Mouse (Mus musculus) heart, embryonic 10.5 days (tissue): ENCODE results near the gene Dpt. TPM values are rescaled to one million over a fixed set of nuclear protein-coding genes. Genes with fewer than 3 reads are reported as not detected.

Experiments used
- DNase-seq: peaks from one replicate; pipeline ENCODE4 v3.0.0-alpha.2; 2017; ENCODE audit warnings: low spot score
- H3K27ac ChIP-seq: fragments of 300-500 bp; sonication (generic); 2 replicates; pipeline ENCODE4 v1.5.1; 2016; ENCODE audit warnings: mild to moderate bottlenecking
- H3K27me3 ChIP-seq: fragments of 300-500 bp; sonication (generic); 2 replicates; pipeline ENCODE4 v1.6.1; 2016; ENCODE audit warnings: mild to moderate bottlenecking; ENCODE audit not compliant: poor library complexity, insufficient read depth, severe bottlenecking
- H3K36me3 ChIP-seq: fragments of 300-500 bp; sonication (generic); 2 replicates; pipeline ENCODE4 v1.6.1; 2016; ENCODE audit warnings: mild to moderate bottlenecking, moderate library complexity
- H3K4me1 ChIP-seq: fragments of 300-500 bp; sonication (generic); 2 replicates; pipeline ENCODE4 v1.6.1; 2016; ENCODE audit warnings: mild to moderate bottlenecking
- H3K4me3 ChIP-seq: fragments of 300-500 bp; sonication (generic); 2 replicates; pipeline ENCODE4 v1.5.1; 2016; ENCODE audit warnings: mild to moderate bottlenecking, moderate library complexity
- H3K9me3 ChIP-seq: fragments of 300-500 bp; sonication (generic); 2 replicates; pipeline ENCODE4 v1.6.1; 2016; ENCODE audit warnings: mild to moderate bottlenecking, moderate library complexity
- WGBS: fragments of 180-500 bp; shearing (Covaris S2); methylation state at CpG from one replicate; pipeline ENCODE4 v1.1.7; 2016; 5-methylcytosine and 5-hydroxymethylcytosine counted together
- polyA plus RNA-seq: library from polyadenylated mRNA; unstranded; fragments of >200 nt; fragmentation: Nextera tagmentation; extraction: Ambion mirVana; gene quantifications from 2 replicates; pipeline ENCODE4 v1.2.1, GENCODE M21; 2016

Gene Dpt
- polyA plus RNA-seq, 1 experiment from 2014 or later = not detected

DNA sequence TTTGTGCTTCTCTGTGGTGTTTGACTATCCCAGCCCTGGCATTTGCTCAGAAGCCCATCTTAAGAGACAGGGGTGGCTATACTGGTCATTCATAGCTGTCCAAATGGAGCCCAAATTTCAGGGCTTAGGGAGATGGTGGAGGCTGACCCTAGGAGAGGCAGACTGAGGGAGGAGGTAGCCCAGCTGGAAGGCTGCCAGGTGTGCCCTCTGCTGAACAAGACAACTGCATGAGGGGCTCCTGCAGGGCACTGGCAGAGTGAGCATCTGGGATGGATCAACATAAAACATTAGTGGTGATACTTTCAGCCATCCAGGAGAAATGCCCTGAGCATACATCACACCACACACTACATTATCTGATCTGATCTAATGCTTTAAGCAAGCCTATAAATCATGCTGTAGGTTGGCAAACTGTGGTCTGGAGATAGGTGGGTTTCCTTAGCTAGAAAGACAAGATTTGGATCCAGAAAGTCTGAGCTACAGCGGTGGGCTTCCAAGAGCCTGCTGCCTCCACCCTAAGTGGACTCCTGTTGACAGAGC lies 1.4 kb downstream of the Dpt start:
- Histone ChIP-seq H3K27ac (no peak overlapping the region), H3K9me3 (no peaks in the 10 kb centered on the region), H3K36me3 (no peaks in the 10 kb centered on the region), H3K27me3 (no peaks in the 10 kb centered on the region), H3K4me1 (peaks cover 4% of the 10 kb centered on the region; the same call in 1 of the 2 replicates), H3K4me3 (no peak overlapping the region)
- 83% methylated on average over 1 of the region's 1 CpGs for WGBS
- DNase-seq = no peak

DNA sequence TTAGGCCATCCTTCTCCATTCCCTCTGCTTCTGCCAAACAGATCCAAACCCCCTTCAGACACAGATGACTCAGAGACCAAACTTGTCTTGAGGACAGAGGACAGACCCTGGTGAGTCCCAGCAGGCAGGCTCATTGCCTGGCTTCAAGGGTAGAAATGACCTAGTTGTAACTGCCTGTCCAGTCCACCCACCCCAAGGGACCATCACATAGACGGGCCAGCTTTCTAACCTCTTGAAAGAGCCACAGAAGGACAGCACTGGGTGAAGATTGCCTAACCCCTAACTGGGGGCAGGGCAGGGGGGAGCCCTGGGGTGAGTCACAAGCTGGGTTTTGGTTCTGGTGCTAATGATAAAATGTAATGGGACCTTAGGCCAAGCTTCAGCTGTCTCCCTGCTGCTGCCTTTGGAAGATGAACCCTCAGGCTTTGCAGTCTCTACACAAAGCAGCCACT lies 2.1 kb downstream of the Dpt start:
- Histone ChIP-seq H3K4me1 (peaks cover 4% of the 10 kb centered on the region; the same call in 1 of the 2 replicates), H3K36me3 (no peaks in the 10 kb centered on the region), H3K4me3 (no peak overlapping the region), H3K27me3 (no peaks in the 10 kb centered on the region), H3K9me3 (no peaks in the 10 kb centered on the region), H3K27ac (peak overlapping the region; percentile 59; the same call in 1 of the 2 replicates)
- WGBS = 45% methylated on average over 1 of the region's 1 CpGs
- DNase-seq = no peak

DNA sequence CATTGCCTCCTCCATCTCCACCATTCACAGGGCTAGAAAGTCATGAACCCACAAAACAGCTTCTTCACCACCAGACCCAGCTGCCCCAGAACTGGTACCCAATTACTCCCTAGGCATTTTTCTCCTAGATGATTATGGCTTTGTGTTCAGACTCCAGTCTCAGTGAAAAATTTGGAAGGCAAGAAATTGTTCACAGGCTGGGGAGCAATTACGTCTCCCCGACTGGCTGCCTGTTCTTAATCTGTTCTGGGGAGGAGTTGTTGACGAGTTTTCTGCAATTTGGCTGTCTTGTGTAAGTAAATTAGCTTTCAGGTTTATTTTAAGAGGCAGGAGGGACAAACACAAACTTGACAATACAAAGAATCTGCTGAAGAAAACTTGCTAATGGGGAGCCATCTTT lies 2.7 kb downstream of the Dpt start:
- no peaks in the 10 kb centered on the region for H3K27me3 ChIP-seq
- H3K9me3 ChIP-seq = no peaks in the 10 kb centered on the region
- 66% methylated on average over 3 of the region's 3 CpGs for WGBS
- no peaks in the 10 kb centered on the region for H3K36me3 ChIP-seq
- peaks cover 4% of the 10 kb centered on the region; the same call in 1 of the 2 replicates for H3K4me1 ChIP-seq
- no peak overlapping the region for H3K4me3 ChIP-seq
- H3K27ac ChIP-seq = no peak overlapping the region
- DNase-seq = no peak

DNA sequence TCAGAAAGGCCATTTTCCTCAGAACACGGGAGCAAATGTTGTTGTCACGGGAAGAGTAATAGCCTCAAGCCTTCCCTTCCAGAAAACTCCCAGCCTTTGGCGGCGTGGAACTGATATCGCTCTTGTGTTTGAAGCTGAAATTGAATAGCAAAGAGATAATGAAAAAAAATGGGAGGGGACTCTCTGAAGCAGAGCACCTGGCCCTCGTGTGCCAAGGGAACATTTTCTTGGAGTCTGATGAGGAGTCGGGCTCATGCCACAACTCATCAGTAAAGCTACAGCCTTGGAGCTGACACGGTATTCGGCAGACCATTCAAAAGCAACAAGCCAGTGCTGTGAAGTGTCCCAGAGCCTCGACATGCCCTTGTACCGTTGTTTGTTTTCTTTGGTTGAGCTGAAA lies 7.8 kb downstream of the Dpt start:
- Histone ChIP-seq H3K27me3 (no peaks in the 10 kb centered on the region), H3K27ac (no peak overlapping the region), H3K36me3 (no peaks in the 10 kb centered on the region), H3K4me3 (no peak overlapping the region), H3K9me3 (no peaks in the 10 kb centered on the region), H3K4me1 (no peaks in the 10 kb centered on the region)
- 66% methylated on average over 11 of the region's 11 CpGs for whole genome bisulfite sequencing
- no peak for DNase-seq

DNA sequence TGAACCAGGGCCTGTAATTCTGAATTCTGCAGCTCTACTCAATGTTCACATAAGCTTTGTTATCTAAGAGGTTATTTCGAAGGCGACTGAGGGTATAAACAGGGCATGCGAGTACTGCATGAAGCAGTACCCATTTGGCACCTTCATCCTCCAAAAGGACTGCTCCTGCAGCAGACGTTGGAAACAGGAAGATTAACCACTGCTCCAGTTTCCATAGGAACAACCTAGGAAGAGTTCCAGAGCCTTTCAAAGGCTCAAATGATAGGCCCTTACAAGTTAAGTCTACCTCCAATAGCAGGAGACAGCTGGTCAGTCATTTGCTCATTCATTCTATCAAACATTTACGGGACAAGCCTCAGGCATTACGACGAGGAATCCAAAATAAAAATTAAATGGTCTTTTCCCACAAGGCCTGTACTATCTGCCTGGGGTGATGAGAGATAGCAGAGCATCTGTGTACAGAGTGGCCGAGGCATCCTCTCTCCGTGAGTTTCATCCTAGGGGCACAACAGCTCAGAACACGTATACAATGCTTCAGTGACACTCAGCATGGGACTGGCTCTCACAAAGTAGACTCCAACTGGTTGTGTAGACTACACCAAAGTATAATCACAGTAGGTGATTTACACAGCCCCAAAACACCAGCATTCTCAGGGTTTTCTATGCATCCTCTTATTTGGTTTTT lies 8.4 kb downstream of the Dpt start:
- H3K27me3 ChIP-seq = no peaks in the 10 kb centered on the region
- H3K27ac ChIP-seq = no peak overlapping the region
- no peaks in the 10 kb centered on the region for H3K36me3 ChIP-seq
- no peaks in the 10 kb centered on the region for H3K9me3 ChIP-seq
- DNase-seq = no peak
- H3K4me1 ChIP-seq = no peaks in the 10 kb centered on the region
- 73% methylated on average over 10 of the region's 10 CpGs for WGBS
- no peak overlapping the region for H3K4me3 ChIP-seq

DNA sequence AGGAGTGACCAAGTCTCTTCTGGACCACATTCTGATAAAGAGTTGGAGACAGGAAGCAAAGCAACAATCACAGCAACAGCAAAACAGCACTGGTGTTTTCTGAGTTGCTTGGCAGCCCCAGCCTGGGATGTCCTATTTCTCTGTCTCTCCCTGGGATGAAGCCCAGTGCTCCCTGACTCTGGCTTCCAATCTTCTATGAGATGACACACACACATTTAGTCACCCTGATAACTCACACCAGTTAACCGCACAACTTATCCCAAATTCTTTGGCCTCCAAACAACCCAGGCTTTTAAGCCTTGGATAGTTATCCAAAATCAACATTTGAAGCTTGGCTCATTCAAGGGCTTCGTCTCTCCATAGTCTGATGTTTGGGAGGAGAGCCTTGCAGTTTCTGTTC lies 12.9 kb downstream of the Dpt start:
- Histone ChIP-seq H3K4me1 (no peaks in the 10 kb centered on the region), H3K36me3 (no peaks in the 10 kb centered on the region), H3K9me3 (no peaks in the 10 kb centered on the region), H3K4me3 (no peak overlapping the region), H3K27ac (no peak overlapping the region), H3K27me3 (no peaks in the 10 kb centered on the region)
- no peak for DNase-seq
- 65% methylated on average over 2 of the region's 2 CpGs for WGBS

DNA sequence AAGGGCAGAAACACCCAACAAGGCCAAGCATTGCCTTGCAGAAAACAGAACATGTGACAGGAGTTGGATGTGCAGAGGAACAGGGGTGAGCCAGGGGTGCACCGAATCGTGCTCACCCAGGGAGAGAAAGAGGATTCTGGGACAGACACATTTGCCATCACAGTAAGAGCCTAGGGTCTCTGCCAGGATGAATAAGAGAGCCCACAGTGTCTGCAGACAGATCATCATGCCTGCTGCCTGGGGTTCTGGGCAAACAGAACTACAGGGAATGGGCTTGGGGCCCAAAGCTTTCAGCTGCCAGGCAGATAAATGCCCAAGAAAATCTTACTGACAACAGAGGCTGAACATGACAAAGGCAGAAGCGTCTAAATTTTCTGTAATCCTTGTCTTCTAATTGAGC lies 14.9 kb downstream of the Dpt start:
- H3K36me3 ChIP-seq = no peaks in the 10 kb centered on the region
- 93% methylated on average over 3 of the region's 3 CpGs for WGBS
- DNase-seq = no peak
- no peaks in the 10 kb centered on the region for H3K9me3 ChIP-seq
- H3K27ac ChIP-seq = no peak overlapping the region
- H3K27me3 ChIP-seq = no peaks in the 10 kb centered on the region
- no peaks in the 10 kb centered on the region for H3K4me1 ChIP-seq
- H3K4me3 ChIP-seq = no peak overlapping the region

DNA sequence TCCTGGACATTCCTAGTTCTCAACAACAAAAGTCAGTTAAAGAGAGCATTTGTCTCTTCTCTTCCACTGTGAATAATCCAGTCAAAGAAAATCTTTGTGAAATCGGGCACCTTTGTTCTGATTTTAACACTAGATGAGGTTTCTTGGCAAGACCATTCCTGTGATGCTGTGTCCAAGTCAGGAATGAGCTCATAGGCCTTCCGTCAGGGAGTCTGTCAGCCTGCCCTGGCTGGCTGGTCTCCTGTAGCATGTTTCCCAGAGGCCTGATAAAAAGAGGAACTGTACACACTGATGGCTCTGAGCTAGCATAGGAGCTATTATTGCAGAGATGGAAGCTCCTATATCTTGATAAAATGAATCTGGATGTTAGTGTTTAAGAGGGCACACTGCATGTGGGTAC lies 17.8 kb downstream of the Dpt start:
- no peaks in the 10 kb centered on the region for H3K9me3 ChIP-seq
- H3K27ac ChIP-seq = no peak overlapping the region
- no peak for DNase-seq
- no peak overlapping the region for H3K4me3 ChIP-seq
- no peaks in the 10 kb centered on the region for H3K36me3 ChIP-seq
- H3K27me3 ChIP-seq = no peaks in the 10 kb centered on the region
- no peaks in the 10 kb centered on the region for H3K4me1 ChIP-seq
- WGBS = 67% methylated on average over 2 of the region's 2 CpGs

DNA sequence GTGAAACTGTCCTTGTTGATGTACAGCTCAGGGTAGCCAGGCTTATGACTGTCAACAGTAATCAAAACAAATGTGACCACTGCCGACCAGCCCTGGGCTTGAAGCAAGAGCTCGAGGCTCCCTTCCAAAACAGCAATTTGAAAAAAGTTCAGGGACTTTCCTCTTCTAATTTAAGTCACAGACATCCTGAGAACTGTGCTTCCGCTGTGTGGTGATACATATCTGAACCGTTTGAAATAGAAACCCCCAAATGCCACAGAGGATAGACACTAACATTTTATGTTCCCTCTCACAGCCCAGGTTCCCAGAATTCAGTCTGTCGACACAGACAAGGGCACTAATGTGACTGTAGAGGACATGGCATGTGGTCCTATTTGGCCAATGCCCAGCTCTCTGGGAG lies 18.9 kb downstream of the Dpt start:
- Histone ChIP-seq H3K4me3 (no peak overlapping the region), H3K9me3 (no peaks in the 10 kb centered on the region), H3K4me1 (no peaks in the 10 kb centered on the region), H3K36me3 (no peaks in the 10 kb centered on the region), H3K27me3 (no peaks in the 10 kb centered on the region), H3K27ac (no peak overlapping the region)
- DNase-seq = no peak
- WGBS = 80% methylated on average over 5 of the region's 5 CpGs

DNA sequence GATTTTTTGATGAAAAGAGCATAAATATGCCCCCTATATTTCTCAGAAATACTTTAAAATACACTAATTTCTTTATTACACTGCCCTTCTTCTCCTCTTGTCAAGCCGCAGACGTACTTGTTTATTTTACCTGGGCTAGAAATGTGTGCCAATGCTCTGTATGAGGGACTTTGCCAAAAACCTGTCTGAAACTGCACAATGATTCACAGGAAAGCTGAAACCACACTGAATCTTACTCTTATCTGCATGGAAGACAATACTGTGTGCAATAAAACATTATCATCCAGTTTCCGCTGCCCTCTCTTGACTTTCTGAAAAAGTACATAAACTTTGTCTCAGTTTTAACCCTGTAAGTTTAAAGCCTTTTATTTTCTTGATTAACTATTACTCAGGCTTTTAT lies 20.9 kb downstream of the Dpt start:
- 84% methylated on average over 3 of the region's 3 CpGs for WGBS
- Histone ChIP-seq H3K27ac (no peak overlapping the region), H3K36me3 (no peaks in the 10 kb centered on the region), H3K9me3 (no peaks in the 10 kb centered on the region), H3K27me3 (no peaks in the 10 kb centered on the region), H3K4me3 (no peak overlapping the region), H3K4me1 (no peaks in the 10 kb centered on the region)
- no peak for DNase-seq

DNA sequence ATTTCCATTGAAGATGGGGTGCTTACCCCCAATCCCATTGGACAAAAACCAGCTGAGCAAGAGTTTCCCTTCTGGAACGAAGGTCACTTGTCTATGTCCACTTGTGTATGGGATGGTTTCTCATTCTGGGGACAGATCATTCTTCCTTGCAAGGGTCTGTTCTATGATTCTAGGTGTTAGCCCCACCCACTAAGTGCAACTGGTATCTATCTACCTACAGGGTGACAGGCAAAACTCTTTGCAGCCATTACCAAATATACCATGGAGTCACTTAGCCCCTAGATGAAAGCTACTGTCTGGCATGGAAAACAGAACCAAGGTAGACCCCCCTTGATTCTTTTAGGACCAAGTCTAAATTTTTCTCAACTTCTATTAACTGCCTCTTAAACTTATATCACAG lies 24.9 kb downstream of the Dpt start:
- no peaks in the 10 kb centered on the region for H3K4me1 ChIP-seq
- WGBS = 78% methylated on average over 1 of the region's 1 CpGs

DNA sequence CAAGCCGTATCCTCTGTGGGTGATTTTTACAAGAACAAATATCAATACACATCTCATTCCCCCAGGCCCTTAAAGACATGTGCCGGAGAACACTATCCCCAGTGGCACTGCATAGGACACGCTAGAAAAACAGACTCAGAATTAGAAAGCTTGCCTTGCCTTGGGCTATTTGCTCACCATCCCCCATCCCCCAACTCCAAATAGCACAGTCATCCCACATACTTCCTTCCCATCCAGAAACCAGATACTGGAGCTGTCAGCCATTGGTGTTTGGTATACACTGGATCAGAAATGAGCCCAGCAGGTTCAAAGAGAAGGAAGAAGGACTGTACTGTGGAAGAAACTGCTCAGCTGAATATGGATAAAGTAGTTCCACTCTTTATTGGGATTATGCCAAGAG lies 25.4 kb downstream of the Dpt start:
- 63% methylated on average over 3 of the region's 3 CpGs for WGBS
- H3K4me1 ChIP-seq = no peaks in the 10 kb centered on the region
- no peak overlapping the region for H3K4me3 ChIP-seq
- H3K9me3 ChIP-seq = no peaks in the 10 kb centered on the region
- H3K27ac ChIP-seq = no peak overlapping the region
- no peak for DNase-seq
- H3K36me3 ChIP-seq = no peaks in the 10 kb centered on the region
- H3K27me3 ChIP-seq = no peaks in the 10 kb centered on the region

More for the DNA sequence above, 24.9 kb downstream of the Dpt start:
- no peaks in the 10 kb centered on the region for H3K9me3 ChIP-seq
- no peak overlapping the region for H3K27ac ChIP-seq
- H3K4me3 ChIP-seq = no peak overlapping the region
- H3K36me3 ChIP-seq = no peaks in the 10 kb centered on the region
- DNase-seq = no peak
- H3K27me3 ChIP-seq = no peaks in the 10 kb centered on the region

DNA sequence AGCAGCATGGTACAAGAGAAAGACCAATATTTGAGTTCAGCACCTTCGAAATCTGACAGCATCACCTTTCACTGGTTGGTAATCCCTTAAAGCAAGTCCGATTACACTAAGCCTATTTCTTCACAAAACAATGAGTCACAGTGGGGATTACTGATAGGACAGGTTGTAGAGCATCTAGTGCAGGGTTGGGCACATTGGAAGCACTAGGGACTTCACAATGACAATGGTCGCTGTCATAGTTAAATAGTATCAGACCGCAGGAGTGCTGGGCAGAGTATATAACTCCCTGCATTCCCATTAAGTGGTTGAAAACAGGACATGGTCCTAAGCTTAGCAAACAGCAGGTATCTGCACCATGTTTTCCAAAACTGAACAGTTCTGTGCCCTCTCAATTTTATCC lies 25.8 kb downstream of the Dpt start:
- no peak for DNase-seq
- WGBS = 74% methylated on average over 4 of the region's 4 CpGs

DNA sequence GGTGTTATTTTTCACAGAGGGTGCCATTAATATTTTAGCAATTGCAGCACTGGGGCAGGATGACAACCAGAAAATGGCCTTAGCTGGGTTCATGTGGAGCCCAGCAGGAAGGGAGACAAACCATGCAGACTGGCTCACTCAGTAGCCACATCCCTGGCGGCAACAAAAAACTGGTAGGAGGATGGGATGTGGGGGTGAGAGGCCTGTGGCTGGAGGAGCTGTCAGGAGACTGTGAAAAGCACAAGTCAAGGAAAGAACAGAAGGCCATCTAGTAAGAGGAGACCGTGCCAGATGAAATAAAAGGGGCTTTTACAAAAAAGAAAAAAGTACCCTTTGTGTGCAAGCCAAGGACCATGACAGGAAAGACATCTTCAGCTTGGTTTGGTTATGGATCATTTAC lies 28.5 kb downstream of the Dpt start:
- H3K9me3 ChIP-seq = no peaks in the 10 kb centered on the region
- H3K36me3 ChIP-seq = no peaks in the 10 kb centered on the region
- no peaks in the 10 kb centered on the region for H3K27me3 ChIP-seq
- no peaks in the 10 kb centered on the region for H3K4me1 ChIP-seq
- no peak overlapping the region for H3K27ac ChIP-seq
- WGBS = 58% methylated on average over 2 of the region's 2 CpGs
- DNase-seq = no peak
- no peak overlapping the region for H3K4me3 ChIP-seq

More for the DNA sequence above, 25.8 kb downstream of the Dpt start:
- H3K9me3 ChIP-seq = no peaks in the 10 kb centered on the region
- H3K27me3 ChIP-seq = no peaks in the 10 kb centered on the region
- no peak overlapping the region for H3K4me3 ChIP-seq
- no peaks in the 10 kb centered on the region for H3K4me1 ChIP-seq
- no peaks in the 10 kb centered on the region for H3K36me3 ChIP-seq
- H3K27ac ChIP-seq = no peak overlapping the region
